Mouse (Mus musculus): ENCODE results near the gene Irf7. TPM values are rescaled to one million over a fixed set of nuclear protein-coding genes. Genes with fewer than 3 reads are reported as not detected.

Irf7 gene
- polyA plus RNA-seq (2012; rRNA removed), result 1.3 and 1.6 TPM in 2 replicates

DNA sequence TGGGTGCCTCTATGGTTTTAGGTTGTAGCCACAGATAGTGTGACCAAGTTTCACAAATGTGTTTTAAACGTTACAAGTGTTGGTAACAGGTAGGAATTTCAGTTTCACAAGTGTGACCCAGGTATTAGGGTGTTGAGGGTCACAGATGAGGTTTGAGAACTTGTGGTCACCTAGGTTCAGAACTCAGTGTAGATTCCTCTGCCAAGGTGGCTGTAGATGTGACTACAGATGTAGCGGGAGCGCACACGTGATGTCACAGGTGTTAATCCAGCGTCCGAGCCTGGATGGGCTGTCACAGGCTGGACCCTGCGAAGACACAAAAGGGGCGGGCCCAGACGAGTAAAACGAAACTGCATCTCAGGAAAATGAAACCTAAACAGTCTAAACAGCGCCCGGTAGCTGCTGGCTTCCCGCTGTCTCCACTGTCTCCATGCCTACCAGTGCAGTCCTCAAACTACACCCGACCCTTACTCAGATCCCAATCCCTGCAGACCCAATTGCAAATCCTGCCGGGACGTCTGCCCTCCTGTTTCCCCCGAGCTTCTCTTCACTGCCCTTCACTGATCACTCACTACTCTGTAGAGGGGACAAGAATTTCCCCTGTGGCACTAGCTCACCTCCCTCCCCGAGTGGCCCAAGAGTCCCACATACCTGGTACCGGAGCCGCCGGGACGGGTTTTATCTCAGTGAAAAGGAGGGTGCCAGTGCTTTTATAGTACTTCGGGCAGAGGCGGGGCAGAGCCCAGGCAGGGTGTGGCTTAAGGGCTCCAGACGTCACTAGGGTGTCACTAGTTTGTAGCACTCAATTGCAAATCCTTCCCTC lies at the start of gene Irf7:
TSS of gene Irf7 (minus strand) at position 743 of the 823 bp plus-strand sequence.
- DNase-seq (ENCODE audit: low read depth), result peak; percentile 22
- TF ChIP-seq CTCF (IDR thresholded peaks at IDR 0.05; ENCODE audit: borderline replicate concordance, extremely low read depth, insufficient read depth, insufficient read length) (no peak), POLR2A (IDR thresholded peaks at IDR 0.05; ENCODE audit: borderline replicate concordance, extremely low read depth, insufficient read depth, insufficient read length, poor library complexity, severe bottlenecking) (no peak)

DNA sequence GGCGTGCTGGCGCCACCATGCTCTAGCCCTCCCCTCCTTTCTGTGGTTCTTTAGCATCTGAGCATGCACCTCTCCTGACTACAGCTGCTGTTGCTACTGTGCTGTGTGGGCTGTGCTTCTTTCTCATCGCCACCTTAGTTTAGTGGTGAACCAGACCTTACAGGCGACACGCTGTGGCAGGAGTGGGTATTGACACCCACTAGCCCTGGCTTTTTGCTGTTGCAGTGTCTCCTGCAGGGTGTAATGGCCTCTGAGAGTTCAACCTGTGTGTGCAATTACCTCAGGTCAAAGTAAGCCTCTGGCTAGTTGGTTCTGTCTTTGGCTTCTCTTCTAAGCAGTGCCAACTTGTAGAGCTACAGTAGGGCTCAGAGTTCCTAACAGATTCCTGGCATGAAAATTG lies 49.7 kb upstream of the Irf7 start:
- DNase-seq (ENCODE audit: low read depth), result no peak
- no peak for TF ChIP-seq POLR2A (IDR thresholded peaks at IDR 0.05; ENCODE audit: borderline replicate concordance, extremely low read depth, insufficient read depth, insufficient read length, poor library complexity, severe bottlenecking)
- peak; percentile 41; the same call in 1 of the 2 replicates for TF ChIP-seq CTCF (IDR thresholded peaks at IDR 0.05; ENCODE audit: borderline replicate concordance, extremely low read depth, insufficient read depth, insufficient read length)

DNA sequence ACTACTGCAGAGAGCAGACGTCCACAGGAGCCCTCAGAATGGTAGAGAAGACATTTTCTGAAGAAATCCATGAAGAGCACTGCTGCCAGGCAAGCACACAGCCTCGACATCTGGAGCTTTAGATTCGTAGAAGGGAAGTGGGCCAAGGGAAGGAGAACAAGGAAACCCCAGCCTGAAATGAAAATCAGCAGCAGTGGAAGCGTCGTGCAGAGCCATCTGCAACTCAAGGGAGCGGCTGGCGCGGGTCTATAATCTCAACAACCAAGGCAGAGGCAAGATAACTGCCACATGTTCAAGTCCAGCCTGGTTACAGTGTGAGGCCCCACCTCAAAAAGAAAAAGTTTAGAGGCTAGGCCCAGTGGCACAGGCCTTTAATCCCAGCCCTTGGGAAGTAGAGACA lies 48.8 kb upstream of the Irf7 start:
- TF ChIP-seq POLR2A (IDR thresholded peaks at IDR 0.05; ENCODE audit: borderline replicate concordance, extremely low read depth, insufficient read depth, insufficient read length, poor library complexity, severe bottlenecking) (no peak), CTCF (IDR thresholded peaks at IDR 0.05; ENCODE audit: borderline replicate concordance, extremely low read depth, insufficient read depth, insufficient read length) (no peak)
- DNase-seq (ENCODE audit: low read depth), result no peak

DNA sequence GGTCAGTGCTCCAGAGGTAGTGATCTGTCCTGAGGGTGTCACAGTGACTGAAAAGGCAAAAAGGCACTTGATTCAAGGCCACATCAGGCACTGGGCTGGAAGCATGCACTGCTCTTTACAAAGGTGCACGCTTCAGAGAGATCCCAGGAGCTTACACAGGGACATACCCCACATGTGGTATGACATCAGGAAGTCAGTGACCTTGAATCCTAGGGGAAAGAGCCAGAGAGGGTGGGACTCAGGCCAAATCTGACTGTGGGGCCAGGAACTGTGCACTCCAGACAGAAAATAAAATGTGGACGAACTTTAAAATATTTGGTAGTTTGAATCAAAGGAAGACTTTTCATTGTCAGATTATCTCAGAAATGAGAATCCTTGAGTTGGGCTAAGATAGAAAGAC lies 48.1 kb upstream of the Irf7 start:
- DNase-seq (ENCODE audit: low read depth), result no peak
- TF ChIP-seq POLR2A (IDR thresholded peaks at IDR 0.05; ENCODE audit: borderline replicate concordance, extremely low read depth, insufficient read depth, insufficient read length, poor library complexity, severe bottlenecking), result no peak
- no peak for TF ChIP-seq CTCF (IDR thresholded peaks at IDR 0.05; ENCODE audit: borderline replicate concordance, extremely low read depth, insufficient read depth, insufficient read length)

DNA sequence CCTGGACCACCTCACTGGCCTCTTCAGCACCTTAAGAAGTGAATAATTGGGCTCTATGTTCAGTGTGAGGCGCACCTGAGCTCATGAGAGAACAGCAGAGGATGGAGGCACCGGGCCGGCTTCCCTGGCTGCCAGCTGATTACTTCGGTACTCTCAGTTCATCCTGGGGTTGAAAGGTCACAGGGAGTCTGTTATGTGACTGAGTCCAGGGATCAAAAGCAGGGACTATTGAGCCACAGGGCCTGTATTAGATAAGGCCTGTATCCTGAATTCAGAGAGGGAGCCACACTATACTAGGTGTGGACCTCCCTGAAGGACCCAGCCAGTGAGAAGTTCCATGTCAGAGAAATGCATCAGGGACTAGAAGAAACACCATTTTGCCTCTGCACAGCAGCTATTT lies 38.3 kb upstream of the Irf7 start:
- no peak for DNase-seq (ENCODE audit: low read depth)
- TF ChIP-seq POLR2A (IDR thresholded peaks at IDR 0.05; ENCODE audit: borderline replicate concordance, extremely low read depth, insufficient read depth, insufficient read length, poor library complexity, severe bottlenecking) (no peak), CTCF (IDR thresholded peaks at IDR 0.05; ENCODE audit: borderline replicate concordance, extremely low read depth, insufficient read depth, insufficient read length) (no peak)

DNA sequence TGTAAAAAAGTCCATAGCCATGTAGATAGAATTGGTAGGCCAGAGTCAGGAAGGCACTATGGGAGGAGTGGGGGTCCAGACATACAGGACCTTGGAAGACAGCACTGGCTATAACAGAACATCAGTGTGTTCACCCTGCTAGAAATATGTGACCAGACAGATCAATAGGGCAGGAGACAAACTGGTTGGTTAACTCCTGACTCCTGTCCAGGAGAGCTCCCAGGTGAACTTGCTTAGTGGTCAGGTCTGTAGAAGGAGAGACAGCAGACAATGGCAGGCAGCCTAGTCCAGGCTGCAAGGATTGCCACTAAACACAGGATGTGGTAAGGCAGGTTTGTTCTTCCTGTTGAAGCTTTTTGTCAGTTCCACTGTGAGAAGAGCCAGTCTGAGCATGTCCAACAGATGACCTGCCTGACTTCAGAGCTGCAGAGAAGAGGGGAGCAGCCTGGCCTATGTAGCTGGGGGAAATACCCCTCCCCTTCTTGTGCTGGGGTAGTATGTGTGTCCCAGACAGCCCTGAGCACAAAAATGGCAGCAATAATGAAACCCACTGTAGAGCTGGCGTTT lies 36.5 kb upstream of the Irf7 start:
- no peak for TF ChIP-seq POLR2A (IDR thresholded peaks at IDR 0.05; ENCODE audit: borderline replicate concordance, extremely low read depth, insufficient read depth, insufficient read length, poor library complexity, severe bottlenecking)
- TF ChIP-seq CTCF (IDR thresholded peaks at IDR 0.05; ENCODE audit: borderline replicate concordance, extremely low read depth, insufficient read depth, insufficient read length), result no peak
- DNase-seq (ENCODE audit: low read depth), result no peak

DNA sequence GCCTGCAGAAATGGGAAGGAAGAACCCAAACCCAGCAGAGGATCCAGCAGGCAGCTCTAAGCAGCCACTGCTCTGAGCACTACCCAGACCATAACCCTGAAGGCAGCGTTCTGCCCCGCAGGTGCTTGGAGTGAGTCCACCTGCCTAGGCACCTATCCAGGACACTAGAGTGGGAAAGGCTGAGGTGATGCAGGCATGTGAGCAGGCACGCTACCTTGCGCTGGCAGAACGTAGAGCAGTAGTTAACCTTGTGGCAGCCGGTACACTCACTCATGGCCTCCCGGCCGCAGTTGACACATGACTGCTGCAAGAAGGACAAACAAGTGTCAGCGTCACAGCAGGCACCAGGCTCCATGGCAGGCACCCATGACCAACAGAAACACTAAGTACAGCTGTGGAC lies 35.1 kb upstream of the Irf7 start:
- no peak for DNase-seq (ENCODE audit: low read depth)
- no peak for TF ChIP-seq CTCF (IDR thresholded peaks at IDR 0.05; ENCODE audit: borderline replicate concordance, extremely low read depth, insufficient read depth, insufficient read length)
- no peak for TF ChIP-seq POLR2A (IDR thresholded peaks at IDR 0.05; ENCODE audit: borderline replicate concordance, extremely low read depth, insufficient read depth, insufficient read length, poor library complexity, severe bottlenecking)

DNA sequence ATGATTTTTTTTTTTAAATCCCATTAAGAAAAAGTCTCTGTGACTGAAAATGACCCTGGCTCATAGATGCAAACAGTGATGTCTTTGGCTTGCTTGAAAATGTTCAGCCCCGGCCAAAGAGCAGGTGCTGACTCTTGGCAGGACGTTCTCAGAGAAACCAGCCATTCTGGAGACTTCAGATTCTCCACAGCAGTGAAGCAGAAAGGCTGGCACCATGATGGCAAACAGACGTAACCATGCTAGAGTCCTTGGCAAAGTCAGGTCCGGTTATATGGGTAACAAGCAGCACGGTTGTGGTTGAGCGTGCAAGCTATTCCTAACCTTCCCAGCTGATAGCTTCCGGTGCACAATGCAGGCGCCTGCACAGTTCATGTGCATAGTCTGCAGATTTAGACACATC lies 32.9 kb upstream of the Irf7 start:
- TF ChIP-seq CTCF (IDR thresholded peaks at IDR 0.05; ENCODE audit: borderline replicate concordance, extremely low read depth, insufficient read depth, insufficient read length) (no peak), POLR2A (IDR thresholded peaks at IDR 0.05; ENCODE audit: borderline replicate concordance, extremely low read depth, insufficient read depth, insufficient read length, poor library complexity, severe bottlenecking) (no peak)
- DNase-seq (ENCODE audit: low read depth), result no peak

DNA sequence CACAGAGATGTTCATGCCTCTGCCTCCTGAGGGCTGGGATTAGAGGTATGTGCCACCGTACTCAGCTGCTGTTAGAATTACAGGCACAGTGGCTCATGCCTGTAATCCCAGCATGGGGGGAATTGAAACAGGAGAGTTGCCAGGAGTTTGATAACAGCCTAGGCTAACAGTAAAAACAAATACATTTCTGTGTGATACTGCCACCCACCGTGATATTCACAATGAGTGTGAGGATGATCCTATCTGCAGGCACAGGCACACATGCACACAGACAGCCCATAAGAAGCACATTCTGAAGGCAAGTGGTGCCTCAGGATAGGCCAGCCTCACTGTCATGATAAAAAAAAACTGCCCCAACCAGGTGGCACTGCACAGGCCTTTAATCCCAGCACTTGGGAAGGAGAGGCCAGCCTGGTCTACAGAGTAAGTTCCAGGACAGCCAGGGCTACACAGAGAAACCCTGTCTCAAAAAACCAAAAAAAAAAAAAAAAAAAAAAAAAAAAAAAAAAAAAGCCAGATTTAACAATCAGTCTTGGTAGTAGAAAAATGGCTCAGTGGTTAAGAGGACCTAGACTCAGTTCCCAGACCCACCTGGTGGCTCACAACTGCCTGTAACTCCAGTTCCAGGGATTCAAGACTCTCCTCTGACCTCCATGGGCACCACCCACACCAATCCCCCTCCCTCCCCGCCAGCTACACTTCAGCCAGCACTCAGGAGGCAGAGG lies 31.8 kb upstream of the Irf7 start:
- TF ChIP-seq CTCF (IDR thresholded peaks at IDR 0.05; ENCODE audit: borderline replicate concordance, extremely low read depth, insufficient read depth, insufficient read length) (no peak), POLR2A (IDR thresholded peaks at IDR 0.05; ENCODE audit: borderline replicate concordance, extremely low read depth, insufficient read depth, insufficient read length, poor library complexity, severe bottlenecking) (no peak)

DNA sequence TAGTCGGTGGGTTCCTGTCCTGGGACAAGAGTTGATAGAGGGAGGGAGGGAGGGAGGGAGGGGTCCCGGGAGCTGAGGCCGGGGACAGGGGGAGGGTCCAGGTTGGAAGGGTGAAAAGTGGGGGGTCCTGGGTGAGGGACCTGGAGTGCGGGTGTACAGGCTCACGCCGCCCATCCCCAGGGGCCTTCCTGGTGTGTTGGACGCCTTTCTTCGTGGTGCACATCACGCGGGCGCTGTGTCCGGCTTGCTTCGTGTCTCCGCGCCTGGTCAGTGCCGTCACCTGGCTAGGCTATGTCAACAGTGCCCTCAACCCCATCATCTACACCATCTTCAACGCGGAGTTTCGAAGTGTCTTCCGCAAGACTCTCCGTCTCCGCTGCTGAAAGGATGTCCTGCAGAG lies 28.2 kb upstream of the Irf7 start:
- no peak for TF ChIP-seq POLR2A (IDR thresholded peaks at IDR 0.05; ENCODE audit: borderline replicate concordance, extremely low read depth, insufficient read depth, insufficient read length, poor library complexity, severe bottlenecking)
- no peak for TF ChIP-seq CTCF (IDR thresholded peaks at IDR 0.05; ENCODE audit: borderline replicate concordance, extremely low read depth, insufficient read depth, insufficient read length)
- no peak for DNase-seq (ENCODE audit: low read depth)

More for the DNA sequence above, 31.8 kb upstream of the Irf7 start:
- DNase-seq (ENCODE audit: low read depth), result no peak

DNA sequence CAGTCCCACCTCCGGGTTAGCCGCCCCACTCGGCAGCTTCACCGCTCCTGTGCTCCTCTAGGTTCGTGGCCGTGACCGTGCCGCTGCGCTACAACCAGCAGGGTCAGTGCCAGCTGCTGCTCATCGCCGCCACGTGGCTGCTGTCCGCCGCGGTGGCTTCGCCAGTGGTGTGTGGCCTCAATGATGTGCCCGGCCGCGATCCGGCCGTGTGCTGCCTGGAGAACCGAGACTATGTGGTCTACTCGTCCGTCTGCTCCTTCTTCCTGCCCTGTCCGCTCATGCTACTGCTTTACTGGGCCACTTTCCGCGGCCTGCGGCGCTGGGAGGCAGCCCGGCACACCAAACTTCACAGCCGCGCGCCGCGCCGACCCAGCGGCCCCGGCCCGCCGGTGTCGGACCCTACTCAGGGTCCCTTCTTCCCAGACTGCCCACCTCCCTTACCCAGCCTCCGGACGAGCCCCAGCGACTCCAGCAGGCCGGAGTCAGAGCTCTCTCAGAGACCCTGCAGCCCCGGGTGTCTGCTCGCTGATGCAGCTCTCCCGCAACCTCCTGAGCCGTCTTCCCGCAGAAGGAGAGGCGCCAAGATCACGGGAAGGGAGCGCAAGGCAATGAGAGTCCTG lies 27.7 kb upstream of the Irf7 start:
- peak; percentile 19 for DNase-seq (ENCODE audit: low read depth)
- TF ChIP-seq POLR2A (IDR thresholded peaks at IDR 0.05; ENCODE audit: borderline replicate concordance, extremely low read depth, insufficient read depth, insufficient read length, poor library complexity, severe bottlenecking) (no peak), CTCF (IDR thresholded peaks at IDR 0.05; ENCODE audit: borderline replicate concordance, extremely low read depth, insufficient read depth, insufficient read length) (peak; percentile 7; the same call in 1 of the 2 replicates)

Data from brain, embryonic 14.5 days (tissue).